Mouse (Mus musculus): ENCODE measurements around the gene Zfp708. TPM values are rescaled to one million over a fixed set of nuclear protein-coding genes. Genes with fewer than 3 reads are reported as not detected.

The Zfp708 gene
- polyA plus RNA-seq, 1 experiment from 2014 or later: 1.8 TPM

GRCm38 (mm10) chr13:67081946-67082345, 15.8 kb downstream of the Zfp708 start:
- Histone ChIP-seq H3K36me3 (ENCODE audit: control insufficient read depth, insufficient read depth, low read length) (no peaks in the 10 kb centered on the region), H3K4me2 (replicated peaks; ENCODE audit: low read depth) (peak overlapping the region; percentile 65), H3K9me3 (ENCODE audit: control insufficient read depth, low read length) (no peaks in the 10 kb centered on the region), H3K4me1 (replicated peaks; ENCODE audit: control insufficient read depth, insufficient read depth) (no peaks in the 10 kb centered on the region), H3K27ac (replicated peaks) (peak overlapping the region; percentile 90), H3K9ac (ENCODE audit: low read length) (no peak overlapping the region), H3K4me3 (ENCODE audit: low read depth, low read length) (no peak overlapping the region), H3K27me3 (ENCODE audit: control insufficient read depth, insufficient read depth, low read length) (no peaks in the 10 kb centered on the region)
- ATAC-seq (ENCODE audit: low FRiP score, low TSS enrichment) (no peak), DNase-seq (ENCODE audit: low spot score) (no peak)
- WGBS: 70% methylated on average over 1 of the region's 1 CpGs
- TF ChIP-seq EP300 (optimal IDR thresholded peaks at IDR 0.05) (no peak), CTCF (IDR thresholded peaks at IDR 0.05; ENCODE audit: low read depth) (no peak)

GRCm38 (mm10) chr13:67081142-67081713, 16.5 kb downstream of the Zfp708 start:
- under 1% methylated on average over 22 of the region's 24 CpGs for WGBS
- DNase-seq (ENCODE audit: low spot score) (peak; percentile 91), ATAC-seq (ENCODE audit: low FRiP score, low TSS enrichment) (peak; percentile 100)
- no peaks in the 10 kb centered on the region for H3K36me3 ChIP-seq (ENCODE audit: control insufficient read depth, insufficient read depth, low read length)
- H3K9ac ChIP-seq (ENCODE audit: low read length): peak overlapping the region; percentile 64
- peak overlapping the region; percentile 90 for H3K27ac ChIP-seq (replicated peaks)
- TF ChIP-seq CTCF (IDR thresholded peaks at IDR 0.05; ENCODE audit: low read depth) (peak; percentile 6; the same call in 1 of the 2 replicates), EP300 (optimal IDR thresholded peaks at IDR 0.05) (no peak)
- no peaks in the 10 kb centered on the region for H3K4me1 ChIP-seq (replicated peaks; ENCODE audit: control insufficient read depth, insufficient read depth)
- peak overlapping the region; percentile 65 for H3K4me2 ChIP-seq (replicated peaks; ENCODE audit: low read depth)
- no peaks in the 10 kb centered on the region for H3K9me3 ChIP-seq (ENCODE audit: control insufficient read depth, low read length)
- H3K4me3 ChIP-seq (ENCODE audit: low read depth, low read length): peak overlapping the region; percentile 58
- no peaks in the 10 kb centered on the region for H3K27me3 ChIP-seq (ENCODE audit: control insufficient read depth, insufficient read depth, low read length)

GRCm38 (mm10) chr13:67077244-67077643, 20.5 kb downstream of the Zfp708 start:
- DNase-seq (ENCODE audit: low spot score): no peak
- H3K4me1 ChIP-seq (replicated peaks; ENCODE audit: control insufficient read depth, insufficient read depth): no peaks in the 10 kb centered on the region

GRCm38 (mm10) chr13:67072786-67073185, 25.0 kb downstream of the Zfp708 start:
- TF ChIP-seq CTCF (IDR thresholded peaks at IDR 0.05; ENCODE audit: low read depth) (no peak), EP300 (optimal IDR thresholded peaks at IDR 0.05) (no peak)
- WGBS: 98% methylated on average over 2 of the region's 2 CpGs

More at GRCm38 (mm10) chr13:67077244-67077643, 20.5 kb downstream of the Zfp708 start:
- Histone ChIP-seq H3K9me3 (ENCODE audit: control insufficient read depth, low read length) (no peaks in the 10 kb centered on the region), H3K4me3 (ENCODE audit: low read depth, low read length) (no peak overlapping the region), H3K9ac (ENCODE audit: low read length) (no peak overlapping the region), H3K27me3 (ENCODE audit: control insufficient read depth, insufficient read depth, low read length) (no peaks in the 10 kb centered on the region), H3K27ac (replicated peaks) (no peak overlapping the region), H3K36me3 (ENCODE audit: control insufficient read depth, insufficient read depth, low read length) (0 out of 2 replicates have a peak, but pooled peaks cover 7% of the 10 kb centered on the region), H3K4me2 (replicated peaks; ENCODE audit: low read depth) (no peak overlapping the region)
- WGBS: 92% methylated on average over 2 of the region's 2 CpGs
- TF ChIP-seq CTCF (IDR thresholded peaks at IDR 0.05; ENCODE audit: low read depth) (no peak), EP300 (optimal IDR thresholded peaks at IDR 0.05) (no peak)
- no peak for ATAC-seq (ENCODE audit: low FRiP score, low TSS enrichment)

GRCm38 (mm10) chr13:67065386-67065785, 32.4 kb downstream of the Zfp708 start:
- Histone ChIP-seq H3K27me3 (ENCODE audit: control insufficient read depth, insufficient read depth, low read length) (no peaks in the 10 kb centered on the region), H3K4me3 (ENCODE audit: low read depth, low read length) (no peak overlapping the region), H3K9me3 (ENCODE audit: control insufficient read depth, low read length) (peaks cover 3% of the 10 kb centered on the region; the same call in 1 of the 2 replicates), H3K4me2 (replicated peaks; ENCODE audit: low read depth) (no peak overlapping the region), H3K36me3 (ENCODE audit: control insufficient read depth, insufficient read depth, low read length) (peaks cover 2% of the 10 kb centered on the region; the same call in 1 of the 2 replicates), H3K27ac (replicated peaks) (no peak overlapping the region), H3K4me1 (replicated peaks; ENCODE audit: control insufficient read depth, insufficient read depth) (no peaks in the 10 kb centered on the region), H3K9ac (ENCODE audit: low read length) (no peak overlapping the region)
- DNase-seq (ENCODE audit: low spot score) (no peak), ATAC-seq (ENCODE audit: low FRiP score, low TSS enrichment) (no peak)
- TF ChIP-seq EP300 (optimal IDR thresholded peaks at IDR 0.05) (no peak), CTCF (IDR thresholded peaks at IDR 0.05; ENCODE audit: low read depth) (peak; percentile 14; the same call in 1 of the 2 replicates)
- WGBS: 70% methylated on average over 8 of the region's 8 CpGs

More at GRCm38 (mm10) chr13:67072786-67073185, 25.0 kb downstream of the Zfp708 start:
- no peak for DNase-seq (ENCODE audit: low spot score)
- no peaks in the 10 kb centered on the region for H3K4me1 ChIP-seq (replicated peaks; ENCODE audit: control insufficient read depth, insufficient read depth)
- no peak overlapping the region for H3K27ac ChIP-seq (replicated peaks)
- no peak overlapping the region for H3K4me3 ChIP-seq (ENCODE audit: low read depth, low read length)
- no peaks in the 10 kb centered on the region for H3K27me3 ChIP-seq (ENCODE audit: control insufficient read depth, insufficient read depth, low read length)
- H3K36me3 ChIP-seq (ENCODE audit: control insufficient read depth, insufficient read depth, low read length): peaks cover 9% of the 10 kb centered on the region; the same call in 1 of the 2 replicates
- ATAC-seq (ENCODE audit: low FRiP score, low TSS enrichment): no peak
- H3K9ac ChIP-seq (ENCODE audit: low read length): no peak overlapping the region
- H3K4me2 ChIP-seq (replicated peaks; ENCODE audit: low read depth): no peak overlapping the region
- no peaks in the 10 kb centered on the region for H3K9me3 ChIP-seq (ENCODE audit: control insufficient read depth, low read length)

- ATAC-seq (ENCODE audit: low FRiP score, low TSS enrichment) (no peak), DNase-seq (ENCODE audit: low spot score) (no peak)
- 55% methylated on average over 7 of the region's 7 CpGs for WGBS
- TF ChIP-seq EP300 (optimal IDR thresholded peaks at IDR 0.05): no peak
- no peak for TF ChIP-seq CTCF (IDR thresholded peaks at IDR 0.05; ENCODE audit: low read depth)
- Histone ChIP-seq H3K36me3 (ENCODE audit: control insufficient read depth, insufficient read depth, low read length) (no peaks in the 10 kb centered on the region), H3K9me3 (ENCODE audit: control insufficient read depth, low read length) (peaks cover 3% of the 10 kb centered on the region; the same call in 1 of the 2 replicates), H3K4me2 (replicated peaks; ENCODE audit: low read depth) (no peak overlapping the region), H3K4me1 (replicated peaks; ENCODE audit: control insufficient read depth, insufficient read depth) (no peaks in the 10 kb centered on the region), H3K9ac (ENCODE audit: low read length) (no peak overlapping the region), H3K27me3 (ENCODE audit: control insufficient read depth, insufficient read depth, low read length) (no peaks in the 10 kb centered on the region), H3K4me3 (ENCODE audit: low read depth, low read length) (no peak overlapping the region), H3K27ac (replicated peaks) (no peak overlapping the region)
These were observed 35.3 kb downstream of the Zfp708 start for GRCm38 (mm10) chr13:67062427-67062826.

Data from stomach, postnatal 0 days (tissue).